Mouse (Mus musculus) MEL (cell line): ENCODE measurements around the gene Slc10a6. TPM values are rescaled to one million over a fixed set of nuclear protein-coding genes. Genes with fewer than 3 reads are reported as not detected.

Source experiments
- DNase-seq: peaks from one replicate; pipeline ENCODE4 v3.0.0; 2011; ENCODE audit warnings: low read depth, low spot score
- H3K27ac ChIP-seq: 2 replicates; pipeline ENCODE4 v1.5.1; 2012; ENCODE audit warnings: low read depth, mild to moderate bottlenecking, control low read depth, low read length, moderate library complexity; ENCODE audit not compliant: control insufficient read depth
- H3K27me3 ChIP-seq, 2 experiments: fragments of 150-350 bp in 1 of 2; sonication (generic) in 1 of 2; 2 replicates each; pipeline ENCODE4 v1.6.1; 2012; ENCODE audit warnings: low read length in 2 of 2, mild to moderate bottlenecking in 2 of 2, improper control_type of control experiment in 1 of 2, moderate library complexity in 1 of 2; ENCODE audit not compliant: insufficient read depth in 2 of 2, control insufficient read depth in 1 of 2
- H3K36me3 ChIP-seq, 2 experiments: 2 replicates each; pipeline ENCODE4 v1.6.1; 2012 to 2014; ENCODE audit warnings: low read length in 2 of 2, improper control_type of control experiment in 1 of 2, inconsistent platforms in 1 of 2, mild to moderate bottlenecking in 1 of 2; ENCODE audit not compliant: insufficient read depth in 2 of 2, control insufficient read depth in 1 of 2
- H3K4me1 ChIP-seq, 2 experiments: fragments of 150-350 bp in 1 of 2; sonication (generic) in 1 of 2; 2 replicates each; pipeline ENCODE4 v1.6.1; 2012; ENCODE audit warnings: low read length in 2 of 2, improper control_type of control experiment in 1 of 2, mild to moderate bottlenecking in 1 of 2; ENCODE audit not compliant: insufficient read depth in 2 of 2, control insufficient read depth in 1 of 2
- H3K4me3 ChIP-seq, 2 experiments: fragments of 150-350 bp in 1 of 2; sonication (generic) in 1 of 2; 2 replicates each; pipeline ENCODE4 v1.5.1; 2012; ENCODE audit warnings: low read depth in 2 of 2, low read length in 2 of 2, mild to moderate bottlenecking in 2 of 2, moderate library complexity in 2 of 2, control low read depth in 1 of 2, improper control_type of control experiment in 1 of 2; ENCODE audit not compliant: control insufficient read depth in 1 of 2, insufficient read depth in 1 of 2
- H3K79me2 ChIP-seq: 2 replicates; pipeline ENCODE4 v1.6.1; 2012; ENCODE audit warnings: mild to moderate bottlenecking, low read length, moderate library complexity; ENCODE audit not compliant: control insufficient read depth, poor library complexity, insufficient read depth
- H3K9ac ChIP-seq: 2 replicates; pipeline ENCODE4 v1.6.1; 2012; ENCODE audit warnings: low read depth, mild to moderate bottlenecking, control low read depth, low read length, moderate library complexity; ENCODE audit not compliant: control insufficient read depth, poor library complexity, severe bottlenecking
- H3K9me3 ChIP-seq: fragments of 150-350 bp; sonication (generic); replicated peaks from 2 replicates; pipeline ENCODE4 v1.6.1; 2012; ENCODE audit warnings: mild to moderate bottlenecking, low read length, improper control_type of control experiment, moderate library complexity; ENCODE audit not compliant: insufficient read depth
- CHD1 ChIP-seq: IDR thresholded peaks from 2 replicates; pipeline ENCODE4 v1.6.1; 2012; ENCODE audit warnings: low read depth, mild to moderate bottlenecking, inconsistent platforms, low read length, improper control_type of control experiment
- CHD2 ChIP-seq: IDR thresholded peaks from 2 replicates; pipeline ENCODE4 v1.6.1; 2011; ENCODE audit warnings: low read length, improper control_type of control experiment
- CTCF ChIP-seq, 3 experiments: IDR thresholded peaks in 2 of 3; conservative IDR thresholded peaks in 1 of 3; 2 replicates each; pipeline ENCODE4 v1.5.1; 2011 to 2012; ENCODE audit warnings: low read length in 3 of 3, low read depth in 2 of 3, mild to moderate bottlenecking in 2 of 3, improper control_type of control experiment in 1 of 3, inconsistent platforms in 1 of 3, mixed read lengths in 1 of 3, moderate library complexity in 1 of 3; ENCODE audit not compliant: control insufficient read depth in 1 of 3, insufficient read depth in 1 of 3, poor library complexity in 1 of 3, severe bottlenecking in 1 of 3
- E2F4 ChIP-seq: IDR thresholded peaks from 2 replicates; pipeline ENCODE4 v1.6.1; 2011; ENCODE audit warnings: low read depth, low read length, improper control_type of control experiment, borderline replicate concordance
- ELF1 ChIP-seq: IDR thresholded peaks from 2 replicates; pipeline ENCODE4 v1.6.1; 2014; ENCODE audit warnings: low read depth, mild to moderate bottlenecking, inconsistent platforms, low read length, improper control_type of control experiment, moderate library complexity
- EP300 ChIP-seq, 2 experiments: IDR thresholded peaks; 2 replicates each; pipeline ENCODE4 v1.6.1; 2011; ENCODE audit warnings: improper control_type of control experiment in 2 of 2, low read length in 2 of 2, low read depth in 1 of 2, mild to moderate bottlenecking in 1 of 2
- ETS1 ChIP-seq: IDR thresholded peaks from 2 replicates; pipeline ENCODE4 v1.6.1; 2012; ENCODE audit warnings: low read depth, mild to moderate bottlenecking, inconsistent platforms, low read length, improper control_type of control experiment, moderate library complexity
- GABPA ChIP-seq: IDR thresholded peaks from 2 replicates; pipeline ENCODE4 v1.6.1; 2012; ENCODE audit warnings: low read depth, mild to moderate bottlenecking, inconsistent platforms, low read length, improper control_type of control experiment, moderate library complexity
- GATA1 ChIP-seq: IDR thresholded peaks from 2 replicates; pipeline ENCODE4 v1.6.1; 2011; ENCODE audit warnings: low read depth, low read length, improper control_type of control experiment
- KAT2A ChIP-seq: conservative IDR thresholded peaks from 2 replicates; pipeline ENCODE4 v1.6.1; 2012; ENCODE audit warnings: low read depth, low read length, improper control_type of control experiment, inconsistent platforms
- MAX ChIP-seq: IDR thresholded peaks from 2 replicates; pipeline ENCODE4 v1.6.1; 2011; ENCODE audit warnings: low read length, improper control_type of control experiment
- MEF2A ChIP-seq: IDR thresholded peaks from 2 replicates; pipeline ENCODE4 v1.6.1; 2014; ENCODE audit warnings: low read depth, mild to moderate bottlenecking, inconsistent platforms, low read length, improper control_type of control experiment; ENCODE audit not compliant: poor library complexity, insufficient replicate concordance, severe bottlenecking; ENCODE audit errors: extremely low read depth
- MXI1 ChIP-seq: IDR thresholded peaks from 2 replicates; pipeline ENCODE4 v1.6.1; 2011; ENCODE audit warnings: mild to moderate bottlenecking, low read depth, low read length, improper control_type of control experiment
- MYB ChIP-seq: IDR thresholded peaks from 2 replicates; pipeline ENCODE4 v1.6.1; 2011; ENCODE audit warnings: mild to moderate bottlenecking, low read depth, low read length, improper control_type of control experiment
- MYC ChIP-seq: IDR thresholded peaks from 2 replicates; pipeline ENCODE4 v1.6.1; 2011; ENCODE audit warnings: low read depth, mild to moderate bottlenecking, low read length, improper control_type of control experiment, moderate library complexity
- NELFE ChIP-seq: IDR thresholded peaks from 2 replicates; pipeline ENCODE4 v1.6.1; 2011; ENCODE audit warnings: low read depth, low read length, improper control_type of control experiment
- NRF1 ChIP-seq: IDR thresholded peaks from 2 replicates; pipeline ENCODE4 v1.6.1; 2014; ENCODE audit warnings: low read depth, mild to moderate bottlenecking, inconsistent platforms, low read length, improper control_type of control experiment, moderate library complexity; ENCODE audit not compliant: poor library complexity, insufficient read depth, severe bottlenecking
- POLR2AphosphoS2 ChIP-seq: IDR thresholded peaks from 2 replicates; pipeline ENCODE4 v1.6.1; 2011; ENCODE audit warnings: low read length, improper control_type of control experiment
- POLR2AphosphoS5 ChIP-seq: IDR thresholded peaks from 2 replicates; pipeline ENCODE4 v1.6.1; 2012; ENCODE audit warnings: low read depth, borderline replicate concordance, mild to moderate bottlenecking, inconsistent platforms, low read length, moderate library complexity, mixed read lengths
- RAD21 ChIP-seq: IDR thresholded peaks from 2 replicates; pipeline ENCODE4 v1.6.1; 2011; ENCODE audit warnings: mild to moderate bottlenecking, low read depth, low read length, improper control_type of control experiment
- RCOR1 ChIP-seq: IDR thresholded peaks from 2 replicates; pipeline ENCODE4 v1.6.1; 2012; ENCODE audit warnings: low read depth, mild to moderate bottlenecking, inconsistent platforms, low read length, improper control_type of control experiment
- SIN3A ChIP-seq: IDR thresholded peaks from 2 replicates; pipeline ENCODE4 v1.6.1; 2012; ENCODE audit warnings: low read length, improper control_type of control experiment, inconsistent platforms
- SMC3 ChIP-seq: IDR thresholded peaks from 2 replicates; pipeline ENCODE4 v1.6.1; 2011; ENCODE audit warnings: low read depth, low read length, improper control_type of control experiment
- TAL1 ChIP-seq: IDR thresholded peaks from 2 replicates; pipeline ENCODE4 v1.6.1; 2012; ENCODE audit warnings: mild to moderate bottlenecking, inconsistent platforms, low read length, moderate library complexity, mixed read lengths
- TBP ChIP-seq: IDR thresholded peaks from 2 replicates; pipeline ENCODE4 v1.8.0; 2011; ENCODE audit warnings: low read depth, low read length, improper control_type of control experiment
- TCF12 ChIP-seq: IDR thresholded peaks from 2 replicates; pipeline ENCODE4 v1.6.1; 2014; ENCODE audit warnings: low read depth, mild to moderate bottlenecking, inconsistent platforms, low read length, improper control_type of control experiment, moderate library complexity
- UBTF ChIP-seq: IDR thresholded peaks from 2 replicates; pipeline ENCODE4 v1.6.1; 2012; ENCODE audit warnings: low read depth, mild to moderate bottlenecking, inconsistent platforms, low read length, improper control_type of control experiment, moderate library complexity, borderline replicate concordance; ENCODE audit not compliant: insufficient read depth
- ZC3H11A ChIP-seq: IDR thresholded peaks from 2 replicates; pipeline ENCODE4 v1.6.1; 2012; ENCODE audit warnings: low read depth, mild to moderate bottlenecking, inconsistent platforms, low read length, improper control_type of control experiment
- ZKSCAN1 ChIP-seq: IDR thresholded peaks from 2 replicates; pipeline ENCODE4 v1.6.1; 2012; ENCODE audit warnings: low read depth, mild to moderate bottlenecking, inconsistent platforms, low read length, improper control_type of control experiment, moderate library complexity
- ZMIZ1 ChIP-seq: IDR thresholded peaks from 2 replicates; pipeline ENCODE4 v1.6.1; 2012; ENCODE audit warnings: low read depth, mild to moderate bottlenecking, inconsistent platforms, low read length, improper control_type of control experiment, moderate library complexity
- ZNF384 ChIP-seq: IDR thresholded peaks from 2 replicates; pipeline ENCODE4 v1.6.1; 2012; ENCODE audit warnings: low read depth, mild to moderate bottlenecking, inconsistent platforms, low read length, improper control_type of control experiment
- polyA plus RNA-seq, 2 experiments: library from polyadenylated mRNA; stranded (reverse) in 1 of 2; unstranded in 1 of 2; fragments of >175 nt in 1 of 2; fragments of >200 nt in 1 of 2; gene quantifications; 2 replicates each; pipeline versions ENCODE4 v1.2.1 to v1.2.4; 2012; ENCODE audit warnings: low replicate concordance in 2 of 2, low read depth in 1 of 2; ENCODE audit not compliant: insufficient read length in 2 of 2, insufficient read depth in 1 of 2, missing spikeins in 1 of 2
- total RNA-seq: library from RNA; depleted of rRNA; stranded (reverse); fragments of 300-350 nt; gene quantifications from 2 replicates; pipeline ENCODE4 v1.2.3, GENCODE M21; 2012

Slc10a6 gene
- total and polyA plus RNA-seq, 3 experiments = not detected

DNA sequence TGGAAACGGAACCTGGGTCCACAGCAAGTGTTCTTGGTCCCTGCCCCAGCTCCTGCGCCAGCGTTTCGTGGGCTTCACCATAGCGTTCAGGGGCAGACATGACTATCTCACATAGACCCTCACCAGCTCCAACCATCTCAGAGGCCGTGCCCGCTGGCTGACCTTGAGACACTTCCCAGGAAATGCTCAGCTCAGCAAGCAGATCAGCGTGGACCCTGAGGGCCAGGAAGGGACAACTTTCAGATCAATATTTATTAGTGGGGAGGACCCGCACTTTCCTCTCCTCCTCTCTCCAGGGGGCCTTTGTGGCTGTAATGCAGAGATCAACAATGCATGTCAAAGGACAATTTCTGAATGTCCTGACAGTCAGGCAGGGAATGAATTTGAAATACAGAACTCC is 35.7 kb upstream of the Slc10a6 start:
- Histone ChIP-seq H3K79me2 (no peaks in the 10 kb centered on the region), H3K9ac (no peak overlapping the region), H3K27ac (no peak overlapping the region), H3K36me3 (no peaks in the 10 kb centered on the region), H3K27me3 (peaks cover 0 to 9% of the 10 kb centered on the region in 2 experiments; a peak in 3 of 4 replicates), H3K4me1 (no peaks in the 10 kb centered on the region), H3K9me3 (no peaks in the 10 kb centered on the region), H3K4me3 (no peak overlapping the region)
- TF ChIP-seq ZMIZ1 (no peak), MYC (no peak), E2F4 (no peak), ELF1 (no peak), RCOR1 (no peak), ZKSCAN1 (no peak), ZC3H11A (no peak), GATA1 (no peak), GABPA (no peak), TCF12 (no peak), MXI1 (no peak), POLR2AphosphoS2 (no peak), CHD1 (no peak), NELFE (no peak), TAL1 (no peak), RAD21 (no peak), KAT2A (no peak), POLR2AphosphoS5 (no peak), MYB (no peak)
- no peak for DNase-seq

DNA sequence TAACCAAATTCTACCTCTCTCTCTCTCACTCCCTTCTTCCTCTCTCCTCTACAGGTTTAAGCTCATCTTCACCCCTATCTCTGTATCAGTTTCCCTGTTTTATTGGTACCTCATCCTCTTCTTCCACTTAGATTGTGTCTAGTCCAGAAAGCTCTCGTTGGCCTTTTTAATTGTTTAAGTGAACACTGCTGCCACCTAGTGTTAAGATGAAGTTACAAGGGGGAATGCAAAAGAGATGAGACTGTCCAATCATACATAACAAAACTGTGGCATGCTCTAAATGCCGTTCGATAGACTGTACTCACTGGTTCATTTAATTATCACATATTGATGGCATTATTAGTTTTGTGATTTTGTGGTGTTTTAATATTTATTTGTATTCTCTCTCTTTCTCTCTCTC is 30.4 kb upstream of the Slc10a6 start:
- Histone ChIP-seq H3K27me3 (peaks cover 0 to 2% of the 10 kb centered on the region in 2 experiments; a peak in 3 of 4 replicates), H3K36me3 (no peaks in the 10 kb centered on the region), H3K4me1 (no peaks in the 10 kb centered on the region), H3K4me3 (no peak overlapping the region), H3K27ac (no peak overlapping the region), H3K79me2 (no peaks in the 10 kb centered on the region), H3K9ac (no peak overlapping the region), H3K9me3 (no peaks in the 10 kb centered on the region)
- DNase-seq = peak; percentile 80
- TF ChIP-seq MAX (no peak), ZMIZ1 (no peak), POLR2AphosphoS2 (no peak), TBP (no peak), ELF1 (no peak), MEF2A (no peak), ZNF384 (no peak), MYB (no peak), CHD1 (no peak), GABPA (no peak), SMC3 (peak; percentile 92), CTCF (IDR thresholded peaks at IDR 0.05 in 2 of 3, conservative IDR thresholded peaks at IDR 0.05 in 1 of 3; ENCODE audit: control insufficient read depth in 1 of 3, insufficient read depth in 1 of 3, low read depth in 2 of 3, low read length in 3 of 3, poor library complexity in 1 of 3, severe bottlenecking in 1 of 3) (peak in 2 of 3 experiments; percentile 56 to 93; a peak in 4 of 6 replicates), RCOR1 (no peak), RAD21 (peak; percentile 85), CHD2 (no peak), TCF12 (no peak), NRF1 (no peak), ZC3H11A (peak; percentile 90), SIN3A (no peak), POLR2AphosphoS5 (no peak), ETS1 (no peak), UBTF (no peak), KAT2A (no peak), EP300 (IDR thresholded peaks at IDR 0.05; ENCODE audit: low read depth in 1 of 2, low read length in 2 of 2) (no peak)
